Mouse (Mus musculus): ENCODE measurements at regions not wholly inside any gene's neighbourhood (a gene's known extent, or its start where the extent isn't known, plus 50 kb on each side); places are given as distances from the start of the nearest gene placed in this dataset.

DNA sequence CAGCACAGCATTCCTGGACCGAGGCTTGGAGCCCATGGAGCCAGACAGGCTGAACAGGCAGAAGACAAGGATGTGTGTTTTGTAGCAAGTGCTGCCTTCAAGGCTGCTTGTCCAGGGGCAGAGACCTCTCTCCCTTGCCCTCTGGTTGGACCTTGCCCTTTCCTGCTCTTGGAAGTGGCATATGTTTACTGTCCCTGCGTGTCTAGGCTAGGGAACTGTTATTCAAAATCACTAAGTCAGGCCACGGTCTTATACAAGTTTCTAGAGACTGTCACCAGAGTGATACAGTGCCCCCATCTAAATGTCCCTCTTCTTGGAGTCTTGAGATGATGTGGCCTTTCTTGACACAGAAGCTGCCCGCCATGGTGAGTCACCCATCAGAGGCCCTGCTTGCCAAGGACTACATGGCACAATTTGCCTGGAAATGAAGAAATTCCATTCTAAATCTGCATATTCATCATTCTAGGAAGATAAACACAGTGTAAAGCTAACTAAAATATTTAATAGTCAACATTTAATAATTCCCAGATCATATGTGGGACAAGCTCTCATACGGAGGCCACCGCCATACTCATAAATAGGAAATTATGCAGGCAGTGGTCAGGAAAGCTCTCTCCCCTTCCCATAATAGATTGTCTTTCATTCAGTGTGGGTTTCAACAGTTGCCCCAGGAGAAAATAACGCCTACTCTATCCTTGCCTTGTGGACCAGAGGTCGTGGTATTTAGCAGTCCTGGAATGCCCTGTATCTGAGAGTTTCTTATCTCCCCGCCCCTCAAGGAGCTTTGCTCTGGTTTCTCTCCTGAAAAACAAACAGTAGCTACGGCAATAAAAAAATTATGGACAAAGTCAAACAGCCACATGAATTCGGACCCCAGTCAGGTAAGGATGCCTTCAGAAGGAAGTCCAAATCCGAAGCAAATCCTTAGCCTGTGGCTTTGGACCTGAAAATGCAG, 50.9 kb upstream of the Lmo4 start:
- DNase-seq (ENCODE audit: extremely low spot score, low spot score): no peak

Data from neural tube, embryonic 10.5 days (tissue).